Mouse (Mus musculus): ENCODE data around the gene Pqlc3.

DNA sequence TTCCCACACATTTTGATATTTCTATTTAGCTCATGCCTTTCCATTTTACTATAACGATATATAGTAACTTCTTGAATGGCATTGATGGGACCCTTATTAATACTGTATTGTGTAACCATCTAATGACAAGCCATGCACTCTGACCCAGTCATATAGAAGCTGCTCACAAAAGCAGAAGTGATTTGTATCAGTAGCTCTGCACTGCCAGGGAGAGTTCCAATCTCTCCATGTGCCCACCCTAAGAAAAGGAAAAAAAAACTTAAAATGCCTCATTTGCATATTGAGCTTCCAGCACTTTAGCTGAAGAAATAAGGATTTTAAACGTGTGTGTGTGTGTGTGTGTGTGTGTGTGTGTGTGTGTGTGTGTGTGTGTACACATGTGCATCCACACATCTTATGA lies 7.9 kb downstream of the Pqlc3 start:
- TF ChIP-seq USF1 (IDR thresholded peaks at IDR 0.05; ENCODE audit: low read depth) (no peak), TCF12 (IDR thresholded peaks at IDR 0.05; ENCODE audit: insufficient read depth, poor library complexity, severe bottlenecking) (no peak), POLR2A (IDR thresholded peaks at IDR 0.05; ENCODE audit: insufficient read length, low read depth) (no peak), E2F4 (IDR thresholded peaks at IDR 0.05; ENCODE audit: insufficient read depth) (no peak)

Measured in myocyte (in vitro differentiated cells).